Mouse (Mus musculus): ENCODE data around the gene Crhr2.

Gene Crhr2

GRCm38 (mm10) chr6:55123056-55123455 lies 9.8 kb downstream of the Crhr2 start:
- no peak for DNase-seq (ENCODE audit: low read depth, low spot score)

GRCm38 (mm10) chr6:55117325-55118109 lies 15.3 kb downstream of the Crhr2 start:
- DNase-seq (ENCODE audit: low read depth, low spot score): peak; percentile 43

- DNase-seq (ENCODE audit: low read depth, low spot score): peak; percentile 85
Measured at GRCm38 (mm10) chr6:55108358-55108757, 24.5 kb downstream of the Crhr2 start.

GRCm38 (mm10) chr6:55098603-55099002 lies 34.2 kb downstream of the Crhr2 start:
- DNase-seq (ENCODE audit: low read depth, low spot score): no peak

GRCm38 (mm10) chr6:55098030-55098429 lies 34.8 kb downstream of the Crhr2 start:
- DNase-seq (ENCODE audit: low read depth, low spot score): no peak

- peak; percentile 61 for DNase-seq (ENCODE audit: low read depth, low spot score)
Measured at GRCm38 (mm10) chr6:55093431-55094146, 39.2 kb downstream of the Crhr2 start.

- DNase-seq (ENCODE audit: low read depth, low spot score): no peak
Measured at GRCm38 (mm10) chr6:55091396-55091795, 41.4 kb downstream of the Crhr2 start.

GRCm38 (mm10) chr6:55090639-55091038 lies 42.2 kb downstream of the Crhr2 start:
- DNase-seq (ENCODE audit: low read depth, low spot score): no peak

GRCm38 (mm10) chr6:55087355-55087754 lies 45.5 kb downstream of the Crhr2 start:
- no peak for DNase-seq (ENCODE audit: low read depth, low spot score)

- no peak for DNase-seq (ENCODE audit: low read depth, low spot score)
Measured at GRCm38 (mm10) chr6:55082261-55083051, 50.4 kb downstream of the Crhr2 start.

GRCm38 (mm10) chr6:55081379-55081778 lies 51.4 kb downstream of the Crhr2 start:
- DNase-seq (ENCODE audit: low read depth, low spot score): no peak

- DNase-seq (ENCODE audit: low read depth, low spot score): no peak
Measured at GRCm38 (mm10) chr6:55076561-55077255, 56.1 kb downstream of the Crhr2 start.

- no peak for DNase-seq (ENCODE audit: low read depth, low spot score)
Measured at GRCm38 (mm10) chr6:55065903-55066302, 66.9 kb downstream of the Crhr2 start.

GRCm38 (mm10) chr6:55064477-55064827 lies 68.4 kb downstream of the Crhr2 start:
- DNase-seq (ENCODE audit: low read depth, low spot score): no peak

- no peak for DNase-seq (ENCODE audit: low read depth, low spot score)
Measured at GRCm38 (mm10) chr6:55063793-55064476, 68.9 kb downstream of the Crhr2 start.

- DNase-seq (ENCODE audit: low read depth, low spot score): no peak
Measured at GRCm38 (mm10) chr6:55062200-55062599, 70.6 kb downstream of the Crhr2 start.

GRCm38 (mm10) chr6:55061328-55061727 lies 71.5 kb downstream of the Crhr2 start:
- no peak for DNase-seq (ENCODE audit: low read depth, low spot score)

GRCm38 (mm10) chr6:55060241-55060825 lies 72.5 kb downstream of the Crhr2 start:
- DNase-seq (ENCODE audit: low read depth, low spot score): no peak

- DNase-seq (ENCODE audit: low read depth, low spot score): no peak
Measured at GRCm38 (mm10) chr6:55057427-55057826, 75.4 kb downstream of the Crhr2 start.

- no peak for DNase-seq (ENCODE audit: low read depth, low spot score)
Measured at GRCm38 (mm10) chr6:55054491-55054890, 78.3 kb downstream of the Crhr2 start.

GRCm38 (mm10) chr6:55049186-55049585 lies 83.6 kb downstream of the Crhr2 start:
- no peak for DNase-seq (ENCODE audit: low read depth, low spot score)

Data from mesoderm, embryonic 11.5 days (tissue).